Mouse (Mus musculus) embryonic facial prominence, embryonic 13.5 days (tissue): ENCODE data around the gene Larp1. TPM values are rescaled to one million over a fixed set of nuclear protein-coding genes. Genes with fewer than 3 reads are reported as not detected.

Source experiments
- ATAC-seq: fragments of 200-750 bp; cut with Nextera tagmentation; 2 replicates; pipeline ENCODE4 v1.8.0; 2017; ENCODE audit warnings: low read depth; ENCODE audit not compliant: insufficient number of reproducible peaks, insufficient read depth, low FRiP score, low TSS enrichment
- H3K27ac ChIP-seq: fragments of 300-500 bp; sonication (generic); 2 replicates; pipeline ENCODE4 v1.5.1; 2015; ENCODE audit warnings: moderate library complexity, mild to moderate bottlenecking, inconsistent platforms
- H3K27me3 ChIP-seq: fragments of 300-500 bp; sonication (generic); 2 replicates; pipeline ENCODE4 v1.6.1; 2015; ENCODE audit warnings: mild to moderate bottlenecking, inconsistent platforms
- H3K36me3 ChIP-seq: fragments of 300-500 bp; sonication (generic); 2 replicates; pipeline ENCODE4 v1.6.1; 2015; ENCODE audit warnings: mild to moderate bottlenecking, inconsistent platforms
- H3K4me1 ChIP-seq: fragments of 300-500 bp; sonication (generic); 2 replicates; pipeline ENCODE4 v1.6.1; 2015; ENCODE audit warnings: inconsistent platforms
- H3K4me2 ChIP-seq: fragments of 300-500 bp; sonication (generic); 2 replicates; pipeline ENCODE4 v1.6.1; 2015; ENCODE audit warnings: moderate library complexity, mild to moderate bottlenecking, inconsistent platforms
- H3K4me3 ChIP-seq: fragments of 300-500 bp; sonication (generic); 2 replicates; pipeline ENCODE4 v1.5.1; 2015; ENCODE audit warnings: mild to moderate bottlenecking, inconsistent platforms
- H3K9ac ChIP-seq: fragments of 300-500 bp; sonication (generic); 2 replicates; pipeline ENCODE4 v1.6.1; 2015; ENCODE audit warnings: mild to moderate bottlenecking, inconsistent platforms
- H3K9me3 ChIP-seq: fragments of 300-500 bp; sonication (generic); 2 replicates; pipeline ENCODE4 v1.6.1; 2016; ENCODE audit warnings: inconsistent platforms
- WGBS: fragments of 180-500 bp; shearing (Covaris S2); methylation state at CpG from one replicate; pipeline ENCODE4 v1.1.7; 2015; ENCODE audit warnings: mixed read lengths; 5-methylcytosine and 5-hydroxymethylcytosine counted together
- polyA plus RNA-seq: library from polyadenylated mRNA; unstranded; fragments of >200 nt; fragmentation: Nextera tagmentation; extraction: Ambion mirVana; gene quantifications from 2 replicates; pipeline ENCODE4 v1.2.1, GENCODE M21; 2015

The Larp1 gene
- 18.6 and 18.9 TPM in 2 replicates for polyA plus RNA-seq

- H3K9ac ChIP-seq, result peak within 1 kb of the TSS; percentile 97
- WGBS, result 0% methylated on average over 48 of the region's 84 CpGs
- no peaks in the 10 kb centered on the region for H3K27me3 ChIP-seq
- H3K27ac ChIP-seq, result peak within 1 kb of the TSS; percentile 90
- peak within 1 kb of the TSS; percentile 89 for H3K4me2 ChIP-seq
- no peak; the same call in 1 of the 2 replicates for ATAC-seq
- H3K36me3 ChIP-seq, result no peaks in the 10 kb centered on the region
- H3K4me1 ChIP-seq, result peaks cover 25% of the 10 kb centered on the region
- H3K4me3 ChIP-seq, result peak within 1 kb of the TSS; percentile 98
- H3K9me3 ChIP-seq, result no peaks in the 10 kb centered on the region
Observed at GRCm38 (mm10) chr11:58009051-58009515, at the start of gene Larp1. Gene Larp1, plus strand, starts transcription at chr11:58009064.

DNA sequence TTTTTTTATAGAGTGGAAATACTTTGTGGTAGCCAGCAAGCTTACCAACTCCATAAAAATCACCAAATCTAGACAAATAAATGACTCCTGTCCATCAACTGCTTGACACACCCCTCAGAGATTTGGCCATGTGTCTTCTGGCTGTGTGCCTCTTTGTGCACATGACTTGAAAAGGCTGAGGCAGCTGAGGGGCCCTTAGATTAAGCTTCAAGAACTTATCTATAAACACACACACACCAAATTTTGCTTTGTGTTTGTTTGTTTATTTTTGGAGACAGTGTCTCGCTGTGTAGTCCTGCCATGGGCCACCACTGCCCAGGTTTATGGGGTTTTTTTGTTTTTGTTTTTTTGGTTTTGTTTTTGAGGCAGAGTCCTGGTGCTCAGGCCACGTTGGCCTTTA is 48.9 kb upstream of the Larp1 start:
- Histone ChIP-seq H3K27ac (no peak overlapping the region), H3K4me3 (no peak overlapping the region), H3K27me3 (no peaks in the 10 kb centered on the region), H3K9me3 (no peaks in the 10 kb centered on the region), H3K4me2 (no peak overlapping the region), H3K4me1 (peaks cover 8% of the 10 kb centered on the region; the same call in 1 of the 2 replicates), H3K9ac (no peak overlapping the region), H3K36me3 (no peaks in the 10 kb centered on the region)
- no peak for ATAC-seq
- WGBS, result 76% methylated on average over 2 of the region's 2 CpGs

GRCm38 (mm10) chr11:57962382-57963285 is 46.2 kb upstream of the Larp1 start:
- Histone ChIP-seq H3K36me3 (no peaks in the 10 kb centered on the region), H3K4me1 (peaks cover 8% of the 10 kb centered on the region; the same call in 1 of the 2 replicates), H3K4me2 (peak overlapping the region; percentile 86), H3K9me3 (no peaks in the 10 kb centered on the region), H3K27ac (peak overlapping the region; percentile 79), H3K4me3 (peak overlapping the region; percentile 68), H3K9ac (peak overlapping the region; percentile 81), H3K27me3 (no peaks in the 10 kb centered on the region)
- peak; percentile 88 for ATAC-seq
- under 1% methylated on average over 40 of the region's 40 CpGs for WGBS

- Histone ChIP-seq H3K9me3 (no peaks in the 10 kb centered on the region), H3K27me3 (no peaks in the 10 kb centered on the region), H3K4me1 (peaks cover 8% of the 10 kb centered on the region; the same call in 1 of the 2 replicates), H3K27ac (no peak overlapping the region), H3K9ac (no peak overlapping the region), H3K36me3 (no peaks in the 10 kb centered on the region), H3K4me3 (peak overlapping the region; percentile 68), H3K4me2 (peak overlapping the region; percentile 86)
- no peak for ATAC-seq
- WGBS, result 39% methylated on average over 9 of the region's 9 CpGs
Observed at GRCm38 (mm10) chr11:57963291-57963870, 45.5 kb upstream of the Larp1 start.

DNA sequence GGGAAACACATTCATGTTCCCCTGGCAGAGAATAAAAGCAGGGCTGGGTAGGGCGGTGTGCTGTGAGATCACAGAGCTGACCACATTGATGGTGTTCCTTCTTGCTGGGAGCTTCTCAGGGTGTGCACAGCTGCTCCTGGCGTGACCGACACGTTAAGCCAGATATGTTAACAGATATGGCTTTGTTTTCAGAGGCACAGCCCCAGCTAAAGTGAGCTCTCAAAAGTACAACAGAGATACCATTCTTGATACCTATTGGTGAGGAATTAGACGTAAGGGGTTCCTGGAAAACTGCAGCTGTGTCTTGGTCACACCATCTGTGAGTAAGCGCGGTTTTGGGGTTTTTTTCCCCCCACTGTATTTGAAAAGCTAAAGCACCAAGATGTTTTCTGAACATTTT is 42.2 kb upstream of the Larp1 start:
- H3K9ac ChIP-seq, result no peak overlapping the region
- H3K9me3 ChIP-seq, result no peaks in the 10 kb centered on the region
- no peak for ATAC-seq
- H3K27ac ChIP-seq, result no peak overlapping the region
- H3K36me3 ChIP-seq, result no peaks in the 10 kb centered on the region
- no peaks in the 10 kb centered on the region for H3K27me3 ChIP-seq
- 70% methylated on average over 7 of the region's 7 CpGs for WGBS
- peaks cover 16% of the 10 kb centered on the region for H3K4me1 ChIP-seq
- H3K4me3 ChIP-seq, result no peak overlapping the region
- no peak overlapping the region for H3K4me2 ChIP-seq

- ATAC-seq, result no peak
- Histone ChIP-seq H3K4me1 (peaks cover 10% of the 10 kb centered on the region), H3K9me3 (no peaks in the 10 kb centered on the region), H3K9ac (no peak overlapping the region), H3K4me2 (no peak overlapping the region), H3K4me3 (no peak overlapping the region), H3K36me3 (no peaks in the 10 kb centered on the region), H3K27ac (no peak overlapping the region), H3K27me3 (no peaks in the 10 kb centered on the region)
- 82% methylated on average over 5 of the region's 5 CpGs for WGBS
Observed at GRCm38 (mm10) chr11:57968301-57968700, 40.6 kb upstream of the Larp1 start.

GRCm38 (mm10) chr11:57970541-57970940 is 38.3 kb upstream of the Larp1 start:
- Histone ChIP-seq H3K27me3 (no peaks in the 10 kb centered on the region), H3K36me3 (no peaks in the 10 kb centered on the region), H3K4me2 (no peak overlapping the region), H3K4me3 (no peak overlapping the region), H3K9ac (0 out of 2 replicates have a peak overlapping the region, but pooled peaks have one; percentile 6), H3K4me1 (peaks cover 8% of the 10 kb centered on the region), H3K27ac (peak overlapping the region; percentile 22; the same call in 1 of the 2 replicates), H3K9me3 (no peaks in the 10 kb centered on the region)
- 11% methylated on average over 5 of the region's 5 CpGs for WGBS
- ATAC-seq, result no peak

- Histone ChIP-seq H3K36me3 (no peaks in the 10 kb centered on the region), H3K4me2 (no peak overlapping the region), H3K27me3 (no peaks in the 10 kb centered on the region), H3K4me1 (peaks cover 8% of the 10 kb centered on the region), H3K9ac (no peak overlapping the region), H3K4me3 (no peak overlapping the region), H3K9me3 (no peaks in the 10 kb centered on the region), H3K27ac (no peak overlapping the region)
- no peak for ATAC-seq
- 72% methylated on average over 13 of the region's 13 CpGs for WGBS
Observed at GRCm38 (mm10) chr11:57973001-57973912, 35.6 kb upstream of the Larp1 start.

DNA sequence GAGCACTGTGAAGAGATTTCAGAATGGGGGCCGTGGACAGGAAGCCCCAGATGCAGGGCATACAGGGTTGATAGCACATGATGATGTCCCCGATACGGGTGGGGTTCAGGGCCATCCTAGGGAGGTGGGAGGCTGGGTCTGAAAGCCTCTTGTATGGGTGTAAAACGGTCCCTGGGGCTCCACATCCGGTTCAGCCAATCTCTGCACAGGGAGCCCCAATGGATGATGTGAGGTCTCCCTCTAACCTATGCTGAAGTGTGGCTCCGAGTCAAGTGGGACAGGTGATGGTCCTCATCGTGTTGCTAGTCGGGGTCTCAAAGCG is 35.0 kb upstream of the Larp1 start:
- Histone ChIP-seq H3K9me3 (no peaks in the 10 kb centered on the region), H3K4me2 (no peak overlapping the region), H3K27ac (no peak overlapping the region), H3K27me3 (no peaks in the 10 kb centered on the region), H3K9ac (no peak overlapping the region), H3K4me3 (no peak overlapping the region), H3K36me3 (no peaks in the 10 kb centered on the region), H3K4me1 (peaks cover 8% of the 10 kb centered on the region)
- ATAC-seq, result no peak
- 75% methylated on average over 9 of the region's 9 CpGs for WGBS

GRCm38 (mm10) chr11:57975876-57976275 is 33.0 kb upstream of the Larp1 start:
- Histone ChIP-seq H3K9ac (no peak overlapping the region), H3K27me3 (no peaks in the 10 kb centered on the region), H3K4me1 (peaks cover 2% of the 10 kb centered on the region), H3K4me2 (no peak overlapping the region), H3K27ac (no peak overlapping the region), H3K4me3 (no peak overlapping the region), H3K9me3 (no peaks in the 10 kb centered on the region), H3K36me3 (no peaks in the 10 kb centered on the region)
- ATAC-seq, result no peak

DNA sequence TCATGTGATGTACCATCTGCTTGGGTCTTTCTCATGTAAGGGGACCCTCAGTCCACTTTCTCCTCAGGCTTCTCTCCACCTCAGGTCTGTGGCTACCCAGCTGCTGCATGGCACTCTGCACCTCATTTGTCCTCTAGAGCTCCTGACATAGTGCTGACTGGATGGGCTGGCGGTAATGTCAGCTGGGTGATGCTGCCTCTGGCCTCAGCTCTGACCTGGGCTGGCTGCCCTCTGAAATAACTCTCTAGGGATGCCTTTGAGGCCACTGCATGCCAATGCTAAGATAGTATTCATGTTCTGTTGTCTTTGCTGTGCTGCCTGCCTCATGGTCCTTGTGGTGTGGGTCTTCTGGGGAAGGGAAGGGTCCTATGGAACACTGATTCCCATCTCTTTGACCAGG is 31.2 kb upstream of the Larp1 start:
- Histone ChIP-seq H3K27me3 (no peaks in the 10 kb centered on the region), H3K36me3 (no peaks in the 10 kb centered on the region), H3K27ac (no peak overlapping the region), H3K9ac (no peak overlapping the region), H3K9me3 (no peaks in the 10 kb centered on the region), H3K4me2 (no peak overlapping the region), H3K4me1 (no peaks in the 10 kb centered on the region), H3K4me3 (no peak overlapping the region)
- no peak for ATAC-seq
- WGBS, result 87% methylated on average over 1 of the region's 1 CpGs
